Mouse (Mus musculus): ENCODE data around the gene Gm10322. TPM values are rescaled to one million over a fixed set of nuclear protein-coding genes. Genes with fewer than 3 reads are reported as not detected.

Gene Gm10322
- not detected in 2 replicates for polyA plus RNA-seq (2015; fragmentation: Nextera tagmentation; extraction: Ambion mirVana)

GRCm38 (mm10) chr10:59615981-59616520 is at the start of gene Gm10322:
Gene Gm10322 (plus strand): TSS chr10:59616063.
- Histone ChIP-seq H3K4me2 (peak within 1 kb of the TSS; percentile 88), H3K36me3 (no peaks in the 10 kb centered on the region), H3K4me1 (peaks cover 33% of the 10 kb centered on the region), H3K27me3 (replicated peaks) (no peaks in the 10 kb centered on the region), H3K9ac (peak within 1 kb of the TSS; percentile 96), H3K9me3 (no peaks in the 10 kb centered on the region), H3K27ac (replicated peaks) (peak within 1 kb of the TSS; percentile 87), H3K4me3 (peak within 1 kb of the TSS; percentile 78)
- ATAC-seq (ENCODE audit: extremely low read depth, insufficient number of reproducible peaks, low FRiP score, low TSS enrichment) = peak; percentile 64
- under 1% methylated on average over 43 of the region's 51 CpGs for WGBS

- no peaks in the 10 kb centered on the region for H3K27me3 ChIP-seq (replicated peaks)
- no peak overlapping the region for H3K27ac ChIP-seq (replicated peaks)
- 0 out of 2 replicates have a peak, but pooled peaks cover 3% of the 10 kb centered on the region for H3K36me3 ChIP-seq
- WGBS = 83% methylated on average over 13 of the region's 13 CpGs
- H3K9ac ChIP-seq = no peak overlapping the region
- H3K4me2 ChIP-seq = no peak overlapping the region
- no peak for ATAC-seq (ENCODE audit: extremely low read depth, insufficient number of reproducible peaks, low FRiP score, low TSS enrichment)
- H3K4me1 ChIP-seq = peaks cover 40% of the 10 kb centered on the region
- no peaks in the 10 kb centered on the region for H3K9me3 ChIP-seq
- H3K4me3 ChIP-seq = no peak overlapping the region
Observed at GRCm38 (mm10) chr10:59566968-59567367, 48.9 kb upstream of the Gm10322 start.

- H3K9ac ChIP-seq = no peak overlapping the region
- H3K9me3 ChIP-seq = peaks cover 12% of the 10 kb centered on the region
- no peak overlapping the region for H3K4me3 ChIP-seq
- WGBS = 80% methylated on average over 10 of the region's 10 CpGs
- H3K4me1 ChIP-seq = peaks cover 44% of the 10 kb centered on the region
- no peak for ATAC-seq (ENCODE audit: extremely low read depth, insufficient number of reproducible peaks, low FRiP score, low TSS enrichment)
- no peak overlapping the region for H3K27ac ChIP-seq (replicated peaks)
- H3K36me3 ChIP-seq = peaks cover 9% of the 10 kb centered on the region
- H3K4me2 ChIP-seq = no peak overlapping the region
- H3K27me3 ChIP-seq (replicated peaks) = no peaks in the 10 kb centered on the region
Observed at GRCm38 (mm10) chr10:59568665-59569480, 47.0 kb upstream of the Gm10322 start.

GRCm38 (mm10) chr10:59569481-59569869 is 46.4 kb upstream of the Gm10322 start:
- Histone ChIP-seq H3K9ac (no peak overlapping the region), H3K4me1 (peaks cover 44% of the 10 kb centered on the region), H3K9me3 (peaks cover 15% of the 10 kb centered on the region), H3K4me2 (no peak overlapping the region), H3K27ac (replicated peaks) (no peak overlapping the region), H3K27me3 (replicated peaks) (no peaks in the 10 kb centered on the region), H3K4me3 (no peak overlapping the region), H3K36me3 (peaks cover 9% of the 10 kb centered on the region)
- no peak for ATAC-seq (ENCODE audit: extremely low read depth, insufficient number of reproducible peaks, low FRiP score, low TSS enrichment)
- 95% methylated on average over 1 of the region's 1 CpGs for WGBS

GRCm38 (mm10) chr10:59570360-59570759 is 45.5 kb upstream of the Gm10322 start:
- peak overlapping the region; percentile 58 for H3K27ac ChIP-seq (replicated peaks)
- H3K36me3 ChIP-seq = peaks cover 9% of the 10 kb centered on the region
- no peak overlapping the region for H3K4me3 ChIP-seq
- no peaks in the 10 kb centered on the region for H3K27me3 ChIP-seq (replicated peaks)
- H3K4me2 ChIP-seq = no peak overlapping the region
- no peak overlapping the region for H3K9ac ChIP-seq
- WGBS = 80% methylated on average over 6 of the region's 6 CpGs
- ATAC-seq (ENCODE audit: extremely low read depth, insufficient number of reproducible peaks, low FRiP score, low TSS enrichment) = no peak
- peaks cover 44% of the 10 kb centered on the region for H3K4me1 ChIP-seq
- peaks cover 15% of the 10 kb centered on the region for H3K9me3 ChIP-seq

GRCm38 (mm10) chr10:59570780-59571179 is 45.1 kb upstream of the Gm10322 start:
- peaks cover 15% of the 10 kb centered on the region for H3K9me3 ChIP-seq
- H3K27me3 ChIP-seq (replicated peaks) = no peaks in the 10 kb centered on the region
- WGBS = 64% methylated on average over 2 of the region's 2 CpGs
- no peak overlapping the region for H3K4me2 ChIP-seq
- H3K36me3 ChIP-seq = peaks cover 9% of the 10 kb centered on the region
- H3K4me1 ChIP-seq = peaks cover 42% of the 10 kb centered on the region
- H3K9ac ChIP-seq = no peak overlapping the region
- no peak overlapping the region for H3K4me3 ChIP-seq
- ATAC-seq (ENCODE audit: extremely low read depth, insufficient number of reproducible peaks, low FRiP score, low TSS enrichment) = no peak
- peak overlapping the region; percentile 58 for H3K27ac ChIP-seq (replicated peaks)

GRCm38 (mm10) chr10:59571273-59571672 is 44.6 kb upstream of the Gm10322 start:
- peak; percentile 37; the same call in 1 of the 2 replicates for ATAC-seq (ENCODE audit: extremely low read depth, insufficient number of reproducible peaks, low FRiP score, low TSS enrichment)
- H3K9ac ChIP-seq = no peak overlapping the region
- no peak overlapping the region for H3K4me2 ChIP-seq
- WGBS = 57% methylated on average over 4 of the region's 4 CpGs
- peaks cover 9% of the 10 kb centered on the region for H3K36me3 ChIP-seq
- peak overlapping the region; percentile 58 for H3K27ac ChIP-seq (replicated peaks)
- peaks cover 15% of the 10 kb centered on the region for H3K9me3 ChIP-seq
- H3K4me3 ChIP-seq = no peak overlapping the region
- peaks cover 42% of the 10 kb centered on the region for H3K4me1 ChIP-seq
- H3K27me3 ChIP-seq (replicated peaks) = no peaks in the 10 kb centered on the region

- H3K27me3 ChIP-seq (replicated peaks) = no peaks in the 10 kb centered on the region
- H3K4me3 ChIP-seq = no peak overlapping the region
- ATAC-seq (ENCODE audit: extremely low read depth, insufficient number of reproducible peaks, low FRiP score, low TSS enrichment) = no peak
- 52% methylated on average over 5 of the region's 5 CpGs for WGBS
- H3K36me3 ChIP-seq = peaks cover 9% of the 10 kb centered on the region
- peaks cover 44% of the 10 kb centered on the region for H3K4me1 ChIP-seq
- H3K4me2 ChIP-seq = no peak overlapping the region
- H3K9ac ChIP-seq = 0 out of 2 replicates have a peak overlapping the region, but pooled peaks have one; percentile 5
- H3K27ac ChIP-seq (replicated peaks) = peak overlapping the region; percentile 58
- H3K9me3 ChIP-seq = peaks cover 15% of the 10 kb centered on the region
Observed at GRCm38 (mm10) chr10:59571964-59572363, 43.9 kb upstream of the Gm10322 start.

- ATAC-seq (ENCODE audit: extremely low read depth, insufficient number of reproducible peaks, low FRiP score, low TSS enrichment) = no peak
- Histone ChIP-seq H3K4me1 (peaks cover 47% of the 10 kb centered on the region), H3K4me3 (no peak overlapping the region), H3K4me2 (no peak overlapping the region), H3K27ac (replicated peaks) (peak overlapping the region; percentile 21), H3K9ac (no peak overlapping the region), H3K27me3 (replicated peaks) (no peaks in the 10 kb centered on the region), H3K36me3 (peaks cover 6% of the 10 kb centered on the region), H3K9me3 (peaks cover 15% of the 10 kb centered on the region)
- 50% methylated on average over 5 of the region's 5 CpGs for WGBS
Observed at GRCm38 (mm10) chr10:59576305-59576704, 39.6 kb upstream of the Gm10322 start.

GRCm38 (mm10) chr10:59577871-59578801 is 37.7 kb upstream of the Gm10322 start:
- Histone ChIP-seq H3K4me1 (peaks cover 39% of the 10 kb centered on the region), H3K9me3 (peaks cover 9% of the 10 kb centered on the region), H3K4me3 (no peak overlapping the region), H3K9ac (no peak overlapping the region), H3K36me3 (peaks cover 8% of the 10 kb centered on the region), H3K4me2 (peak overlapping the region; percentile 32), H3K27me3 (replicated peaks) (no peaks in the 10 kb centered on the region), H3K27ac (replicated peaks) (peak overlapping the region; percentile 88)
- no peak for ATAC-seq (ENCODE audit: extremely low read depth, insufficient number of reproducible peaks, low FRiP score, low TSS enrichment)
- 49% methylated on average over 12 of the region's 12 CpGs for WGBS

- H3K4me2 ChIP-seq = no peak overlapping the region
- H3K4me3 ChIP-seq = no peak overlapping the region
- peaks cover 9% of the 10 kb centered on the region for H3K36me3 ChIP-seq
- H3K9me3 ChIP-seq = no peaks in the 10 kb centered on the region
- peaks cover 45% of the 10 kb centered on the region for H3K4me1 ChIP-seq
- H3K27me3 ChIP-seq (replicated peaks) = no peaks in the 10 kb centered on the region
- no peak for ATAC-seq (ENCODE audit: extremely low read depth, insufficient number of reproducible peaks, low FRiP score, low TSS enrichment)
- WGBS = 78% methylated on average over 3 of the region's 3 CpGs
- H3K27ac ChIP-seq (replicated peaks) = peak overlapping the region; percentile 33; the same call in 1 of the 2 replicates
- no peak overlapping the region for H3K9ac ChIP-seq
Observed at GRCm38 (mm10) chr10:59579645-59580044, 36.2 kb upstream of the Gm10322 start.

Data from heart, embryonic 13.5 days (tissue).